Mouse (Mus musculus): Measurements from ENCODE around the gene Kcnj4.
"Not testable (repeated sequence)": the region's sequence is repeated elsewhere in the genome, so short reads cannot be mapped to it uniquely, and the experiment has no call there.

The Kcnj4 gene

DNA sequence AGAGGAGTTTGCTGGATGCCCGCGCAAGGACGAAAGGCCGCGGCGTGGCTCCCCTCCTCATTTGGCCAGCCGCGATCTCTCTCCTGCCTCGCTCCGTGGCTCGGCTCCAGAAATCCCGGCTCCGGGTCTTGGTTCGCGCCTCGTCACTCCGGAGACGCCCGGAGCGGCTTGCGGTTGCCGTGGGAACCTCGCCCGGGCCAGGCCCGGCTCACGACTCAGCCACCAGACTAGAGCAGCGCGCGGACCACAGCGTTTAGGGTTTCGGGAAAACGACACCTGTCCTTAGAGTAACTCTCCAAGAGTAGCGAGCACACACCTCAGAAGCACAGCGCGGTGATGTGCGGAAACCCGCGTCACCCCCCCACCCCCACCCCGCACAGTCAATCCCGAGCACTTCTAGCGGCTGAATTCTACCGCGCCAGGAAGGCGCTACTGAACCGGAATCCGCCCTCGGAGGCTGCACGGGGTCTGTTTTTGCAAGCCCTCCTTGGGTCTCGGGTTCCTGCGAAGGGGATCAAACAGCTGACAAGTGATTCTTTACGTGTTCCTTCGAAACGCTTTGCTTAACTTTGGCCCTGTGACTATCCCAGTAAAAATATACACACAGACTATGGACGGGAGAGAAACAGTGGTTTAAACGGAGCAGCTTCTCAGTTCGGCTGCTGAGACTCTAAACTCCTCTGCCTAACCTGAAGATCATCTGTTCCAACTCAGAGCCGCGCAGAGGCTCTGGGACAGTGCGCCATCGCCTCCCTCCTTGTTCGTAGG is 6.7 kb upstream of the Kcnj4 start:
- DNase-seq (ENCODE audit: low read depth), result peak; percentile 50

DNA sequence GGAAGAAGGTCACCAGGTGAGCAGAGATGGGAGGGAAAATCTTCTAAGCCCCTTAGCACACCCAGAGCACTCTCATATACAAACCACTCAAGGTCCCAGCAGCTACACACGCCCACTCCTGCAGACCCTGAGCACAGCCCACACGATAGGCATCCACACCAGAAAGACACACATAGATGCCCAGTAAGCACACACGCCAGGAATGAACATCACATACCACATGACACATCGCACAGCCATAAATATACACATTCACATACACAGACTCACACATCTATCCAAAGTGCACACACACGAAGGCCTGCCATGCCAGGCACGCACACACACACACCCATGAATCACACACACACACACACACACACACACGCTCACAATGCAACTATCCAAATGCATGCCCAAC is 5.4 kb upstream of the Kcnj4 start:
- no peak for DNase-seq (ENCODE audit: low read depth)

DNA sequence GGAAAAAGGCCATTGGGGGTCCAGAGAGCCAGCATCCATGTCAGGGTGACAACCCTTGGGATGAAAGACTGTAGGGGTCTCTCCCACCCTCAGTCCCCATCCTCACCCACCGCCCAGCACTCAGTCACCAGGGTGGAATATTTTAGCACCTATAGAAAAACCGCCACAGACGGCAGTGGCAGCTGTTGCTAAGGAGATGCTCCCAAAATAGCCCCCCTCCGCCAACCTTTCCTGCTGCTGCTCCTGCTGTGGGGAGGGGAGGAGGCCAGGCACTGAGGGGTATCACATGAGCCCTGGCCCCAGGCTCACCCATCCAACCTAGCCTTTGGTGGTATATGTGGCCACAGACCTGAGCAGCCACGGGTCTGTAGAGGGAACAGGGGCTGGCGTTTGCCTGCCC is 5.0 kb upstream of the Kcnj4 start:
- DNase-seq (ENCODE audit: low read depth), result no peak

DNA sequence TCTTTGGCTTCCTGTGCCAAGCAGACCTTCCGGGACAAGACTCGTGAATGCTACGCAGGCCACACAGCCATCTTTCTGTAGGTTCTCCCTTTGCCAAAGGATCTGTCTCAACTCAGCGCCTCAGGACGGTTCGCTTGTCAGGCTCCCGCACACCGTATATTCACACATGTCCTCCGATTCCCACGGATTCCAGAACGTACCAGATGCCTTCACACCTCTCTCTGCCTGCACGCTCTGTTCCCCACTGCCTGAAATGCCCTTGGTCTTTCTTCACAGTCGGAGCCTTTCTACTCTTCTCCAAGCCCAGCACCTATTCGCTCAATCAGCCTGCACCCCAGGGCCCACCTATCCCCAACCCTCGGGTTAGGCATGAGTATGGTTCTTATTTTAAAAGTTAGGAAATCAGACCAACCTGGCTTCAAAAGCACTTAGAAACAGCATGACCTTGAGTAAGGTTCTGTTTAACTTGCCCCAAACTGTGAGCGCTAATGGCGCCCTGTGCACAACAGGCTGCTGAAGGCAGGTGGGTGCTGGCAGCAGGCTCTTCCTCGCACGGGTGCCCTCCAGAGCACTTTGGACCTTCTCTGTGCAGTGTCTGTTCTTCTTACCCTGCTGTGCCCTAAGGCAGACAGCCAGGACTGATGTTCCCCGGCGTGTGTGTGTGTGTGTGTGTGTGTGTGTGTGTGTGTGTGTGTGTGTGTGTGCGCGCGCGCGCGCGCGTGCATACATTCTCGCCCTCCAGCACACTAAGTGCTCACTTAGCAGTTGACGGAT is 2.2 kb upstream of the Kcnj4 start:
- no peak for DNase-seq (ENCODE audit: low read depth)

DNA sequence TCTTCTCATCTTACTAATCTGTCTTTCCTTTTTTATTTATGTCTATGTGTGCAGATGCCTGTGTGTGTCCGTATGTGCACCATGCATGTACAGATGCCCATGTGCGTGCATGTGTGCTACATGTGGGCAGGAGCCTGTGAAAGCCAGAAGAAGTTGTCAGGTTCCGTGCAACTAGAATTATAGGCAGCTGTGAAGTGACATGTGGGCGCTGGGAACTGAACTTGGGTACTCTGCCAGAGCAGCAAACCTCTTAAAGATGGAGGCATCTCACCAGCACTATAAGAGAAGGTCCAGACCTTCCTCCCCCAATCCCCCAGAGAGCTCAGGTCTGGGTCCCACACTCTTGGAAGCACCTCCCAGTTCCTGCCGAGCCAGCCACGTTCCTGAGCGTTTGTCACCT is 1.4 kb upstream of the Kcnj4 start:
- no peak for DNase-seq (ENCODE audit: low read depth)

DNA sequence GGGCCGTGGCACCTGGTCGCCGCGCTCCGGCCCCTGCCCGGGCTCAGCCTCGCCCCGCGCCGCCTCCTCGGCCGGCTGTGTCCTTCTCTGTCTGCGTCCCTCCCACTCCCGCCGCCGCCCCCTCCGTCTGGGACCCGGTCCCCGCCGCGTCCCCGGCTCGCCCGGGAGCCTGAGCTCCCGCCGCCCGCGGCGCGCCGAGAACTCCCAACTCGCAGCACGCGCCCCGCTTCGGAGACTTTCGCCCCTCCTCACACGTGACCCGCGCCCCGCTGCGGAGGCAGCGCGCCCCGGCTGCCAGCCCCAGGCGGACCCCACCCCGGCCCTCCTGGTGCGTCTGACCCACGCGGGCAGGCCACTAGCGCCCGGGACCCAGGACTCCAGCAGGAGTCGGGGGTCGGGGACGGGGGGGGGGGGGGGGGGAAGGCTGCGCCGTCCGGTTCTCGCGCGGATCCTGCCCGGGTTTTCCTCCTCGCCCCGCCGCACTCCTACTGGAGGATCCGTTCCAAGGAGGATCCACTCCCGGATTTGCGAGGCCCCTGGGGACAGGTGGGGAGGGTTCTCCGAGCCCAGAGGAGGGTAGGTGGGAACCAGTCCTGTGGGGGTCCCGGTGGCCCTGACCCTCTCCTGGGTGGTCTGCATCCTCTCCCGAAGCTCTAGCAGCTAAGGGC is 709 bp upstream of the Kcnj4 start:
- no peak for DNase-seq (ENCODE audit: low read depth)

DNA sequence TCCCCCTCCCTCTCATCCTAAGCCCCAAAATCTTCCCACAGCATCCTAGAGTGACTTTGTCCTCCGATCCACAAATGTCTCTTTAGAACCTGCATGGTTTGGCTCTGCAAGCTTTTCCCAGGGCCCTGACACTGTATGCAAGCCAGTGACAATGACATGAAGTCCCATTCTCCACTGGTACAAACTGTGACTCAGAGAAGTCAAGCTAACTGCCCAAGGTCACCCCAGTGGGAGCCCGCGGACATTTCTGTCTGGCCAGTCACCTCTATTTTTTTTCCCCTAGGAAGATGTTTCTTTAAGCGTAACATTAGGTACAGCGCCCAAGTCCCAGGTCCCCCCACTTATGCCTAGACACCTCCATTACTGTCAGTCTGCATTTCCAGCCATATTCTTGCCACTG is 1.6 kb downstream of the Kcnj4 start:
- no peak for DNase-seq (ENCODE audit: low read depth)

DNA sequence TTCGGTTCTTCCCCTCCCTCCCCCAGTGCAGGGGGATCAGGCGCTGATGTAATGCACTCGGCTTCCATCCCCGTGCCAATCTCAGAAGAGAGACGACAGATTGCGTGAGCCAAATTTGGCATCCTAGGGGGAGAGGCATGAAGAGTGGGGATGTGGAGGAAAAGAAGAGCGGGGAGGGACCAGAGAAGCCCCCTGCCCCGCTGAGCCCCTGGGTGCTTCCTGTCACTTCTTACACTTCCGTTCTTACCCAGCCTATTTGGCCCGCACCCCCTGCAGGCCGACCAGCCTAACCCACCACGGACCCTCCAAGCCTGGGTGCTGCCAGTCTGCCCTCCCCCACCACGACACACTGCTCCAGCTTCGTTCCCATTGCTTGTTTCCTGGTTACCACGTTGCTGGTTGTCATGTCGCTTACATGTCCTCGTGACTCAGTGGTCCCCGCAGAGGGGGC is 2.1 kb downstream of the Kcnj4 start:
- DNase-seq (ENCODE audit: low read depth), result no peak

DNA sequence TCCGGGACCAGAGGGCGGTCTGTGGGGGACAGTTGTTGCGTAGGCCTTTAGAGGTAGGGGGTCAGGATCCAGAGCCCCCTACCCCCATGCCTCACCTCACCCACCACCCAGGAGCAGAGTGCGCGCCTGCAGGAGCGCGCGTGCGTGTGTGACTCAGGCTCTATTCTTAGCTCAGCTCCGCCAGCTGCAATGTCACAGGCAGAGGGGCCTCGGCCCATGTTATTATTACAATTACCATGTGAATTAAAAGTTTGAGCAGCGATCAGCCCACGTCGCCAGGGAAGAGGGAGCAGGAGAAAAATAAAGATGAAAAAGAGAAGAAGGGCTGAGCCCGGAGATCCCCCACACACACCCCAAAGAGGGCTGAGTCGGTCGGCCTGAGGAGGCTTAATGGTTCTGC is 4.9 kb downstream of the Kcnj4 start:
- no peak for DNase-seq (ENCODE audit: low read depth)

DNA sequence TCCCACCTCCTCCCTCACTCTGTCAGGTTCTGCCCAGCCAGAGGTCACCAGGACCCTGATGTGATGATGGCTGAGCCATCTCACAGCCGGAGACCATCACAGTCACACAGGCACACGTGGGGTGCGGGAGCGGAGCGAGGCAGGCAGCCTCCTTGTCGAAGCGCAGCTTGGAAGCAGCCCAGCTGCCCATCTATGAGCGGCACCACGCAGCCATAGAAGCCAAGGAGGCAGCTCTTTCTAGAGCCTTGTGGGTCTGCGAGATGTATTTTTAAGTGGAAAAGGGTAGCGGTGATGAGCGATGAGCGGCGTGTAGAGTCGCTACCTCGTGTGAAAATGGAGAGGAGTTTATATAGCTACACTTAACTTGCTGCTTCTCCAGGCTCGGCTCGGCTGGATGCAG is 11.5 kb downstream of the Kcnj4 start:
- no peak for DNase-seq (ENCODE audit: low read depth)

DNA sequence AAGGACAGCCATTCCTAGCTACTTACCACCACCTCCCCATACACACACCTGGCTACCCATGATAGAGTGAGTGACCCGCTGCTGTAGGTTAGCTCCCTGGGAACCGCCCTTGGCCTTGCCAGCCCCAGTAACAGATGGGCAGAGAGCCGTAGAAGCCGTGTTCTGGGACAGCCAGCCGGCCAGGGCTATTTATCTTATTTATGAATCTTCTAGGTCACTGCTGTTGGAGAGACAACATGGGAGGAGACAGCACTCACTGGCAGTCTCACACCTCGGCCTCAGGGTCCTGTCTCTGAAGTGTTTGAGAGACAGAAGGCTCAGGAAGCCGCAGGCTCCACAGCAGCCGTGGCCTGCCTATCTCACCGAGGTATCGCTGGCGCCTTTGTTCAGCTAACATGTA is 15.6 kb downstream of the Kcnj4 start:
- DNase-seq (ENCODE audit: low read depth), result no peak

DNA sequence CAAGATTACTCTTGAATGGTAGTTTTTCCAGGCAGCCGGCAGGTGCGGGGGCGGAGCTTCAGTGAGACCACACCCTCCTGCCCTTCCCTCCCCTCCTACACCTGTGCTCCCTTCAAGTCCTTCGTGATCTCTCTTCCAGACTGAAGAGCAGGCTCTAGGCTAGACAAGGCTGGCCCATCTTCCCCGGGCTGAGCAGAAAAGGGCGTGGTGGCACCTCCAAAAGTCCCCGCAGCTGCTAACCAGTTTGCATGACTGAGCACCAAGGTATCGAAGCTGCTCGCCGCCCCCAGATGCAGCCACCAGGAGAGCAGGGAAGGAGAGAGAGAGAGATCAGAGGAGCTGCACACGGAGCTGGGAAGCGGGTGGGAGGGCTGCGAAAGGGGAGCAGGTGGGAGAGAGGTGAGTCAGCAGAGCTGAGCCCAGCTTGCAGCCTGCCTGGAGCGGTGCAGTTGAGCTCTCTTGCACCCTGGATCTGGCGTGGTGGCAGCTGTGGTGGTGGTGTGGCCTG is 23.8 kb downstream of the Kcnj4 start:
- no peak for DNase-seq (ENCODE audit: low read depth)

DNA sequence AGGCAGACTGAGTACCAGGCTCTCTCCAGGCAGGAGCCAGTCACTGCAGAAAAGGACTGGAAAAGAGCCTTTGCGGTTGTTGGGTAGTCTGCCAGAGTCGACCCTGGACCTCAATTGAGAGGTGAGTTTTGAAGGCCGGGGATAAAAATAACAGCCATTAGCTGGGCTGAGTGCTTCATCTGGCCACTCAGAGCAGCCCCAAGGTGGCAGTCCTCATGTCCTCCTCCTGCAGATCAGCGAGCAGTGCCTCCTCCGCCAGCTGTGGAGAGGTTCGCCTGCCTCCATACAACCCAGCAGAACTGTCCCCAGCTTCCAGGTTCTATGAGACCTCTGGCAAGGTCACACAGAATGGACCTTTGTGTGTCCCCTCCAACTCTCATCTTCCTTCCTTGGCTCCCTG is 27.8 kb downstream of the Kcnj4 start:
- DNase-seq (ENCODE audit: low read depth), result no peak

DNA sequence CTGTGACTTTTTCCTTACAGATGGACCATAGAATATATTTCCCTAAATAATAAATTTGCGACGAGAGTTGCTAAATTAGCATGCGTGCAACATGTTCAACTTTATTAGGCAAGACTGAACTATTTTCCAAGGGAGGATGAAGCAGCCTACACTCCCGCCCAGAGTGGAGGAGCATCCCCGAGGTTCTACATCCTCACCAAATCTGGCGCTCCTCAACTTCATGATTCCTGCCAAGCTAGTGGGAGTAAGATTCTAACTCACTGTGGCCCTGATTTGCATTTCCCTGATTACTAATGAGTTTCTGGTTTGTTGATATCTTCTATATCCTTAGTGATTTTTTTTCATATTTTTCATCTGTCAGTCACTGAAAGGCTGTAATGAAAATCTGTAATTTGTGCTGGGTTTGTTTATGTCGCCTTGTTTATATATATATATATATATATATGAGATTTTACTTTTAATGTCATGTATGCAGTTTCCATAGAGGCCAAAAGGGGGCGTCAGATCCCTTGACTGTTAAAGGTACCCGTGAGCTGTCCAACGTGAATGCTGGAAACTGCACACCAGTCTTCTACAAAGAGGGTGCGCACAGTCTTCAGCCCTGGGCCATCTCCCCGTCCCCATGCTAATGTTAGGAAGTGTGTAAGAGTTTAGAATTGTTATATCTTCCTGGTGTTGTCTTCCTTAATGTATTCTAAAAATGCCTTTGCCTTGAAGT is 31.2 kb downstream of the Kcnj4 start:
- no peak for DNase-seq (ENCODE audit: low read depth)

DNA sequence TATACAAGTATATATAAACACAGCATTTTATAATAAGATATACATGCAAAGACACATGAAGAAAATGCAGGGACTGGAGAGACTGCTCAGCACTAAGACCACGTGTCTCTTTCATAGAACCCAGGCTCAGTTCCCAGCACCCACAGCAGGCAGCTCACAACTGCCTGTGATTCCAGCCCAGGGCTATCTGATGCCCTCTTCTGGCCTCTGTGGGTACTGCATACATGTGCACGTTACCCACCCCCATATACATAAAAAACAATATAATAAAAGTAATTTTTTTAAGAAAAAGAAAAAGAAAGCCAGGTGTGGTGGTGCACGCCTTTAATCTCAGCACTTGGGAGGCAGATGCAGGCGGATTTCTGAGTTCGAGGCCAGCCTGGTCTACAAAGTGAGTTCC is 32.0 kb downstream of the Kcnj4 start:
- no peak for DNase-seq (ENCODE audit: low read depth)

DNA sequence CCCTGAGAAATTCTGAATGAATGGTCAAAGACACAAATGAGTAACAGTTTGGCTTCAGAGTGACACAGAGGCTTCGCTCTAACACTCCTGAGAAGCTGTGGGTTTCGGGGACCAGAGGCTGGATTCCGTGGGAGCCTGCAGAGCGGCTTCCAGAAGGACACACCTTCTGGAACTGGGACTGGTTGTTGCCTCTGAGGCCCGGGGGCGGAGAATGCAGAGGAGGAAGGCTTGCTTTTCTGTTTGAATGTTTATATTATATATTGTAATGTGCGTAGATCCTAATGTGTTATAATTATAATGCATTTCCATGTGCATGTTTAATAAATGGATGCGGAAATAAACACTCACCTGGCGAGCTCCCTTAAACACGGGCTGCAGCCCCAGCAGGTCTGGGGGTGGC is 33.9 kb downstream of the Kcnj4 start:
- DNase-seq (ENCODE audit: low read depth), result no peak

DNA sequence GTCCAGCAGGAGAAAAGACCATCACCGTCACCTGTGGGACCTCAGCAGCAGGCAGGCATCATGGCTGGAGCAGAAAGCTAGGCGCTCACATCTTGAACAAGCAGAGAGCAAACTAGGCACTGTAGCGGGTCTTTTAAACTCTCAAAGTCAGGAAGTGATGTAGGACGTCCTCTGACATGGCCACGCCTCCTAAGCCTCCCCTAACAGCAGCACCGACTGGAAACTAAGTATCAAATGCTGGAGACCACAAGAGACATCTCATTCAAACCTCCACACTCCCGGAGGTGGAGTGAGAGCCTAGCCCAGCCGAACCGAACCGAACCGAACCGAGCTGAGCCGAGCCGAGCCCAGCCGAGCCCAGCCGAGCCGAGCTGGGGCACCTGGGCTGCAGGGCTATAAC is 34.5 kb downstream of the Kcnj4 start:
- DNase-seq (ENCODE audit: low read depth), result no peak

DNA sequence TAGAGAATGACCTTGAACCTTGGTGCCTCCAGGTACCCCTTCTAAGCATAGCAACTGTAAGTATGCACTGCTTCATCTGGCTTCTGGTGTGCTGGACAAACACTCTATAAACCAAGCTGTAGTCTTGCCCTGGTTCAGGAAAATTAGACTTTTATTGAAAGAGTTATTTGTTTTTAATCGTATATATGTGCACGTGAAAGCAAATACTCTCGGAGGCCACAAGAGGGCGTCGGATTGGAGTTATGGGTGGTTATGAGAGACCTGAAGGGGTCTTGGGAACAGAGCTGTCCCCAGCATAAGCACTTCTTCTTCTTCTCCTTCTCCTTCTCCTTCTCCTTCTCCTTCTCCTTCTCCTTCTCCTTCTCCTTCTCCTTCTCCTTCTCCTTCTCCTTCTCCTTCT is 35.5 kb downstream of the Kcnj4 start:
- DNase-seq (ENCODE audit: low read depth), result no peak

DNA sequence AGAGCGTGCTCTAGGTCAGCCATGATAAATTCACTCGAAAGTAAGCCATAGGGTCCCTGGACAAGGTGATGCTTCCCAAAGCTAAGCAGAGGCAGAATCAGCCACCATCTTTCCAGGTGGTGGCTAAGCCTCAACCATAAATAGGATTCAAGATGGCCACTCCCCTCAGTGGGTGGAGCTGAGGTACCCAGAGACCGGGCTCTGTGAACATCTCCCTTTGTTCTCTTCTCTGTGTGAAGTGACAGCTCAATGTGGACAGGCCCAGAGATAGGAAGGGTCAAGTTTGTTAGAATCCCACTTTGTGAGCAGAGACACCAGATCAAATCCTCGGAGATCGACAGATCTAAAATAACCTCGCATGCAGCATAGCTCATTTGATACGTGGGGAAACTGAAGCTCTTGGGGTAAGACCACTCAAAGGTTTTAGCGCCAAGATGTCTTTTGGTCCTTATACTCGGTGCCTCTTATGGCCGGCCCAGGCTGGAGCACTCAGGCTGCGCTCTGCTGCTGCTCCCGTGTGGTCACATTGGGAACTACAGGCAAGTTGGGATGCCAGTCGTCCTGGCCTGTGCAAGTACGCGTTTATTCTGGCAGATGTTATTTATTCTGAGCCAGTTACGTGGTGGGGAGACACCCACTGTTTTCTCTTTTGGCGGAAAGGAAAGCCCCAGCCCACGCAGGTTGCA is 38.3 kb downstream of the Kcnj4 start:
- DNase-seq (ENCODE audit: low read depth), result peak; percentile 70

DNA sequence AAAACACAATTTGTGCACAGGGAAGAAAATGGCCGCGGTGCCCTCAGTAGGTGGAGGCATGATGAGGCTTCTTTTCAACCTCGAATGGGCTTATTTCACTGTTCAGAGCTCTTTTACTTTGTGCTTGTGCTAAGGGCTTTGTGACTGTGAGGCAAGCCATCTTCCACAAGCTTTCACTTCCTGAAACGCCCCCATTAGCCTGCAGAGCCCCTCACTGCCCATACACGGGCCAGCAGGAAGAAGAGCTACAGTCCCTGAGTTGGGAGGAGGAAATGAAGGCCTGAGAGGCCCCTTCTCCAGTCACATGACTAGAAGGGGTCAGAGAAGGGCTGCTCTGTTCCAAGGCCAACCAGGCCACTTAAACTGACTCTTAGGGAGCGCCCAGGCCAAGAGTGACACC is 48.5 kb downstream of the Kcnj4 start:
- no peak for DNase-seq (ENCODE audit: low read depth)

DNA sequence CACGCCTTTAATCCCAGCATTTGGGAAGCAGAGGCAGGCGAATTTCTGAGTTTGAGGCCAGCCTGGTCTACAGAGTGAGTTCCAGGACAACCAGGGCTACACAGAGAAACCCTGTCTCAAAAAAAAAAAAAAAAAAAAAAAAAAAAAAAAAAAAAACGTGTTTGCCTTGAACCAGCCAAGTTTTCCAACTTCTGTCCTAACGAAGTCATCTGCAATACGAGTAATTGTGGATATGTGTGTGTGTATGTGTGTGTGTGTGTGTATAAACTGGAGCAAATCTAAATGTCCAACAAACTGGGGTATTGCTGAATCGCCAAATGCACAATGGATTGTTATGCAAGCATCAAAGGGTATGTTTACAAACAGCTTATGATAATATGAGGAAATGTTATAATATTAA is 48.9 kb downstream of the Kcnj4 start:
- DNase-seq (ENCODE audit: low read depth), result not testable (repeated sequence)

All from c-Kit-positive CD71-negative TER-119-negative erythroid progenitor cells, embryonic 14.5 days (primary cell).